Mouse (Mus musculus): Measurements from ENCODE around the gene Cpne6. TPM values are rescaled to one million over a fixed set of nuclear protein-coding genes. Genes with fewer than 3 reads are reported as not detected.

The Cpne6 gene
- 100 to 1,000 TPM; 180 to 216 TPM for total RNA-seq (2021)

GRCm38 (mm10) chr14:55510125-55510731, at the start of gene Cpne6:
TSS of gene Cpne6 (plus strand) at chr14:55510445.
- intact Hi-C loops (cut with DNase I): loop anchor here (1.0 kb wide), 1 partner anchor 8 kb away; no protein-coding TSS in a partner anchor

GRCm38 (mm10) chr14:55461757-55462156, 48.5 kb upstream of the Cpne6 start:
- no peak for DNase-seq (ENCODE audit: low spot score in 2 of 2)
- intact Hi-C loops (cut with DNase I): no loop called here

More at GRCm38 (mm10) chr14:55510125-55510731, at the start of gene Cpne6:
- peak; percentile 67 to 79 for DNase-seq (ENCODE audit: low spot score in 2 of 2)

GRCm38 (mm10) chr14:55466481-55466880, 43.8 kb upstream of the Cpne6 start:
- intact Hi-C loops (cut with DNase I): no loop called here
- DNase-seq (ENCODE audit: low spot score in 2 of 2): no peak

- intact Hi-C loops (cut with DNase I): no loop called here
- peak in 1 of 2 experiments; percentile 39 for DNase-seq (ENCODE audit: low spot score in 2 of 2)
Measured at GRCm38 (mm10) chr14:55467108-55467507, 43.1 kb upstream of the Cpne6 start.

- intact Hi-C loops (cut with DNase I): no loop called here
- no peak for DNase-seq (ENCODE audit: low spot score in 2 of 2)
Measured at GRCm38 (mm10) chr14:55468301-55468741, 41.9 kb upstream of the Cpne6 start.

GRCm38 (mm10) chr14:55469041-55469440, 41.2 kb upstream of the Cpne6 start:
- DNase-seq (ENCODE audit: low spot score in 2 of 2): no peak
- intact Hi-C loops (cut with DNase I): no loop called here

- DNase-seq (ENCODE audit: low spot score in 2 of 2): no peak
- intact Hi-C loops (cut with DNase I): no loop called here
Measured at GRCm38 (mm10) chr14:55469821-55470220, 40.4 kb upstream of the Cpne6 start.

- DNase-seq (ENCODE audit: low spot score in 2 of 2): no peak
- intact Hi-C loops (cut with DNase I): no loop called here
Measured at GRCm38 (mm10) chr14:55470806-55471205, 39.4 kb upstream of the Cpne6 start.

GRCm38 (mm10) chr14:55475654-55476053, 34.6 kb upstream of the Cpne6 start:
- DNase-seq (ENCODE audit: low spot score in 2 of 2): no peak

GRCm38 (mm10) chr14:55477421-55477820, 32.8 kb upstream of the Cpne6 start:
- intact Hi-C loops (cut with DNase I): loop anchor here (5.0 kb wide), 1 partner anchor 330 kb away; no protein-coding TSS in a partner anchor
- no peak for DNase-seq (ENCODE audit: low spot score in 2 of 2)

More at GRCm38 (mm10) chr14:55475654-55476053, 34.6 kb upstream of the Cpne6 start:
- intact Hi-C loops (cut with DNase I): loop anchor here (5.0 kb wide), 1 partner anchor 328 kb away; no protein-coding TSS in a partner anchor

- intact Hi-C loops (cut with DNase I): loop anchor here (5.0 kb wide), 1 partner anchor 331 kb away; no protein-coding TSS in a partner anchor
- no peak for DNase-seq (ENCODE audit: low spot score in 2 of 2)
Measured at GRCm38 (mm10) chr14:55477829-55478228, 32.4 kb upstream of the Cpne6 start.

GRCm38 (mm10) chr14:55478651-55479599, 31.3 kb upstream of the Cpne6 start, which contains the start of gene Dhrs4:
TSS of gene Dhrs4 (plus strand) at chr14:55478758.
- intact Hi-C loops (cut with DNase I): loop anchor here (5.0 kb wide), 1 partner anchor 332 kb away; no protein-coding TSS in a partner anchor

GRCm38 (mm10) chr14:55479629-55480028, 30.6 kb upstream of the Cpne6 start:
- intact Hi-C loops (cut with DNase I): loop anchor here (5.0 kb wide), 1 partner anchor 332 kb away; no protein-coding TSS in a partner anchor

More at GRCm38 (mm10) chr14:55478651-55479599, 31.3 kb upstream of the Cpne6 start, which contains the start of gene Dhrs4:
- DNase-seq (ENCODE audit: low spot score in 2 of 2): peak; percentile 76 to 83

GRCm38 (mm10) chr14:55484430-55485085, 25.7 kb upstream of the Cpne6 start:
- no peak for DNase-seq (ENCODE audit: low spot score in 2 of 2)
- intact Hi-C loops (cut with DNase I): no loop called here

More at GRCm38 (mm10) chr14:55479629-55480028, 30.6 kb upstream of the Cpne6 start:
- no peak for DNase-seq (ENCODE audit: low spot score in 2 of 2)

GRCm38 (mm10) chr14:55486836-55487235, 23.4 kb upstream of the Cpne6 start:
- intact Hi-C loops (cut with DNase I): no loop called here
- DNase-seq (ENCODE audit: low spot score in 2 of 2): no peak

- intact Hi-C loops (cut with DNase I): no loop called here
- peak; percentile 87 to 89 for DNase-seq (ENCODE audit: low spot score in 2 of 2)
Measured at GRCm38 (mm10) chr14:55490361-55491201, 19.7 kb upstream of the Cpne6 start, which contains the start of gene Carmil3. TSS of gene Carmil3 (plus strand) at chr14:55490651.

- DNase-seq (ENCODE audit: low spot score in 2 of 2): peak; percentile 54 to 67
- intact Hi-C loops (cut with DNase I): no loop called here
Measured at GRCm38 (mm10) chr14:55491291-55491833, 18.9 kb upstream of the Cpne6 start.

GRCm38 (mm10) chr14:55492103-55492502, 18.1 kb upstream of the Cpne6 start:
- DNase-seq (ENCODE audit: low spot score in 2 of 2): peak; percentile 34 to 51
- intact Hi-C loops (cut with DNase I): no loop called here

Data from left cerebral cortex, postnatal 25 days (tissue).